Mouse (Mus musculus): ENCODE measurements around the gene Erg28. TPM values are rescaled to one million over a fixed set of nuclear protein-coding genes. Genes with fewer than 3 reads are reported as not detected.

The Erg28 gene
- polyA plus RNA-seq (2012; rRNA removed) = 81.6 and 86.1 TPM in 2 replicates

GRCm38 (mm10) chr12:85824438-85825264 is at the start of gene Erg28, which contains the start of gene Ttll5:
Gene Erg28, minus strand, starts transcription at chr12:85824550.
Gene Ttll5, plus strand, starts transcription at chr12:85824659.
- WGBS = under 1% methylated on average over 67 of the region's 67 CpGs
- DNase-seq (ENCODE audit: low read depth, low spot score) = peak; percentile 90

DNA sequence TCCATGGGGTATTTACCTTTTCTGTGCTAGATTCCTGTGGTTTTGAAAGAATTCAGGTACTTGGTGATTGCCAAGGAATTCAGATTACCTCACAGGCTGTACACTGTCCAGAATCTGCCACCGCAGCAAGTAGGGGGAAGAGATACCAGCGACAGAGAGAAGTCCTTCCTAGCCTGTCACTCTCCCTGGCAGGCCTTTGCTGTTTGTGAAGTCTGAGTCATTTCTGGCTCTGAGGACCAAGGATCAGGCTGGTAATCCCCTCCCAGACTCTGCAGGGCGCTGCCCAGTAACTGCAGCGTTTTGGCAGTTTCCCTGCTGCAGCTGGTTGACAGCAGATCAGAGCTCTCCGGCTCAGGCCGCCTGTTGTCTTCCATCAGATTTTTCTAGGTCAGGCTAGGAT is 45.1 kb upstream of the Erg28 start:
- WGBS = 62% methylated on average over 6 of the region's 6 CpGs
- no peak for DNase-seq (ENCODE audit: low read depth, low spot score)

DNA sequence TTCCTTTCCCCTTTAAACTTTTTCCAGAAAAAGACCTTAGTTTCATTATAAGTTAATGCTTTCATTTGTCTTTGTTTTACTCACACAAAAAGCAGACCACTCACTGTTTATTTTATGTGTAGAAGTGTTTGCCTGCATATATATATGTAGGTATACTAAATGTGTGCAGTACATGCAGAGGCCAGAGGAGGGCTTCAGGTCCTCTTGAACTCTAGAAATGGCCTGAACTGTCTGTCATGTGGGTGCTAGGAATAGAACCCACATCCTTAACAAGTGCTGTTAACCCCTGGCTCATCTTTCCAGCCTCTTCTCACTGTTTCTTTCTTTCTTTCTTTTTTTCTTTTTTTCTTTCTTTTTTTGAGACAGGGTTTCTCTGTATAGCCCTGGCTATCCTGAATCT is 42.8 kb upstream of the Erg28 start:
- no peak for DNase-seq (ENCODE audit: low read depth, low spot score)

GRCm38 (mm10) chr12:85866624-85867023 is 42.3 kb upstream of the Erg28 start:
- WGBS = 27% methylated on average over 4 of the region's 4 CpGs

DNA sequence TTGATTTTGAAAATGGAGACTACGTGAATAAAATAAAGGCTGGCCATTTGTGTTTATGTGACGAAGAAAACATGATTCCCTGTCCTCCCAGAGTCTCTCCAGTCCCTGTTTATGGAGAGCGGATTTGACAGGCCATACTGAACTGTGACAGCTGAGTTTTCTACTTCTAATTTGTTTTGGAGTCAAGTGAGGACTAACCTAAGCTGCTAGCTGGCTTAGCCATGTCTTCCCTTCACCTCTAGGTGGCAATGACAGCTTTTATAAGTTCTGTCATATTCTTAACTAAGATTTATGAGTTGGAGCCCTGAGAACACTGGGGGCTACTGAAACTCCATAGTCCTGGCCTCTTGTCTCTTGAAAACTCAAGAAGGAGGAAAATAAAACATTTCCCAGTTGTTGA is 41.2 kb upstream of the Erg28 start:
- WGBS = 79% methylated on average over 3 of the region's 3 CpGs
- no peak for DNase-seq (ENCODE audit: low read depth, low spot score)

More at GRCm38 (mm10) chr12:85866624-85867023, 42.3 kb upstream of the Erg28 start:
- no peak for DNase-seq (ENCODE audit: low read depth, low spot score)

- no peak for DNase-seq (ENCODE audit: low read depth, low spot score)
- 36% methylated on average over 2 of the region's 2 CpGs for WGBS
These were observed 38.2 kb upstream of the Erg28 start for GRCm38 (mm10) chr12:85862514-85862913.

DNA sequence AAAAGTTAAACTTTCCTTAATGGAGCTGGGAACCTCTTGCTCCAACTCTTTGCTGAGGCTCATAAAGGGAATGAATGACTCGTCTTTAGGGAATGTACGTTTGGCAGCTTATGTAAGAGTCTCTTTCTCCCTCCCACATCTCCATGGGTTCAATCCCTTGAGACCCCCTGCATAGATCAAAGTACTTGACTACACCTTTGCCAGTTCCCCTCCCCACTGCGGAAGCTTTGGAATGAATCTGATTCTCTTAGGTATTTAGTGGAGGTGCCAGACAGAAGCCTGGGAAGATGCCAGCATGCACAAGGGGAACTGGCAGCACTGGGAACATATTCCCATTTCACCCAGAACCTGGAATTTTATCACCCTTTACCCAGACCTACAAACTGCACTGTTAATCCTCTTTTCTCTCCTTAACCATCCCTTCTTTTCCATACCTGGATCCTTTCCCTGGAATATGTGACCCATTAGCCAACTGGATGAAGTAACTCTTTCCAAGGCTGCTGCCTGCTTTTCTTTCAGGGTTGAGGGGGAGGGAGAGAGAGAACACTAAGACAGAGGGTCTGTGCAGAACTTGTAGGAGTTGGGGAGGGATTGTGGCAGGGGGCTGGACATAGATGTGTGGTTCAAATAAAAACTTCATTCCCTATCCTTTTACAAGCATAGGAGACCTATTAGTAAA is 35.3 kb upstream of the Erg28 start:
- 44% methylated on average over 3 of the region's 3 CpGs for WGBS
- DNase-seq (ENCODE audit: low read depth, low spot score) = no peak

DNA sequence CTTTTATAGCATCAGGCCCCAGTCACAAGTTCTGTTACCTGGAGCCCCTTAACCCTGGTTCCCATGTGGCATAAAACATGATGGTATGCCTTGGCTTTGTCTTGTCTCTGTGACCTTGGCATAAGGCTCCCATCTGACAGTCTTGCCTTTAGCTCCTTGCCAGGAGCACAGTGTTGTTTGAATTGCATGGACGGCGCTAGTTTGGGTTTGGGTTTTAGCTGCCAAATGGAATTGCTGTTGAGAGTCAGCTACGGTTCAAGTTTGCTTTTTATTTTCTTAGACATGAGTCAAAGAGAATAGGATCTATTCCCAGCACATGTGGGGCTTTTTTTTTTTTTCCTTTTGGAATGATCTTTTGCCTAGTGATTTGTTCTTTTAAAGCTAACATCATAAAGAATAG is 34.8 kb upstream of the Erg28 start:
- WGBS = 47% methylated on average over 3 of the region's 3 CpGs

GRCm38 (mm10) chr12:85857300-85857699 is 33.0 kb upstream of the Erg28 start:
- DNase-seq (ENCODE audit: low read depth, low spot score) = no peak
- WGBS = 81% methylated on average over 7 of the region's 7 CpGs

More for the DNA sequence above, 34.8 kb upstream of the Erg28 start:
- DNase-seq (ENCODE audit: low read depth, low spot score) = no peak

DNA sequence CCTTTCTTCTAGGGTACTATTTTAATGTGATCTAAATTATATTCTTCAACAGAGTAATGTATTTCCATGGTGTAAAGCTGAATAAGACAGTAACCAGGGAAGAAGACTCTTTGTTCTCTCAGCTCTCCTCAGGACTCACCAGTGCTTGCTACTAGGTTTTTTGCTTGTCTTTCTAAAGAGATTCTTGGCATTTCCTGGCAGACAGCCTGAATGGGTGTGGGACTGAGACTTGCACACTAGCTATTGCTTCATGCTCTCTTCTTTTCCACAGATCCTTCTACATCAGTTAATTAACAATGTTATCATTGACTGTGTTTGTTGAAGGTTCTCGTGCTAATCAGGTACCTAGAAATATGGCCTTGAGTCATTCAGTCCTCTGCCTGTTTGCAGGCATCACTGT is 29.9 kb upstream of the Erg28 start:
- DNase-seq (ENCODE audit: low read depth, low spot score) = no peak
- WGBS = 68% methylated on average over 1 of the region's 1 CpGs

DNA sequence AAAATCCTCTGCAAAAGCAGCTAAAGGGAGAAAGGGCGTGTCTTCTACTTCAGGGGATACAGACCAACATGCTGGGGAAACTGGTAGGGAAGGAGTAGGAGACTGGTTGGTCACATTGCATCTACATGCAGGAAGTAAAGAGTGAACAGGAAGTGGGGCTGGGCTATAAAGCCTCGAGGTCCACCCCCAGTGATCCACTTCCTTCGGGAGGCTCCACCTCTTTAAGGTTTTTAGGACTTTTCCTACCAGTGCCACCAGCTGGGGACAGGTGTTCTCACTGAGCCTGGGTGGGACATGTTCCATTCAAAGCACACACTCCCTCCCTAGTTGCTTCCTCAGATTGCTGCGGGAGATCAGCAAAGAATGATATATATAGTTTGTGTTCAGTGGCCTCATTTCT is 29.5 kb upstream of the Erg28 start:
- 76% methylated on average over 4 of the region's 4 CpGs for WGBS
- no peak for DNase-seq (ENCODE audit: low read depth, low spot score)

- 86% methylated on average over 8 of the region's 8 CpGs for WGBS
- DNase-seq (ENCODE audit: low read depth, low spot score) = no peak
These were observed 26.3 kb upstream of the Erg28 start for GRCm38 (mm10) chr12:85850661-85851060.

DNA sequence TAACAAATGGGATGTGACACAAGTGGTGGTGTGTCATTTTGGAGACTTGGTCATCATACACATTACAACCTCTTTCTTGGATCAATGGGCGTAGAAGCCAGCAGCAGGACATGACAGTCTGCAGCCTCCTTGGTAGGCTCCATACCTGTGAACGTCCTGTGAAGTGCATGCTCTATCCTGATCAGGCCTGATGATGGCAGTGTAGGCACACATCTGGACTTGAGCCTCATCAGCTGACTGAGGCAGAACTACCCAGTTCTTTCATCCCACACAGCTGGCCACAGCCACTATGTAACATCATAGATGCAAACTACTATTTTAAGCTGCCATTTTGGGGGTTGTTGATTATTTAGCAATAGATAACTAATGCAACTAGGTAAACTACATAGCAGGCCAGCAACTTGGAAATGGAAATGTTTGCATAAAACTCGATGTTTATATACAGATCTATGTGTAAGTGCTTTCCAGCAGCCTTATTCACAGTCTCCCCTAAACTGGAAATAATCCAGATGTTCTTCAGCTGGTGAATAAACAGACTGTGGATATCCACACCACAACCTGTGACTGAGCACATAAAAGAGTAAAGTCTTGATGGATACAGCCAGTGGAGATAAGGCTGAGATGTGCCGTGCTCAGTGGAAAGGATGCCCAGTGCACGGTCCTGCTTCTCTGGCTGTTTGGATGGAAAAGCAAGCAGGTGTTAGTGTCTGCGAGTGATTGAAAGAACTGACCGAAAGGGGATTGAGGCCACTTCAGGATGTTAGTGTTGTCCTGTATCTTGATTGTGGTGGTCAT is 24.0 kb upstream of the Erg28 start:
- WGBS = 75% methylated on average over 7 of the region's 7 CpGs
- no peak for DNase-seq (ENCODE audit: low read depth, low spot score)

GRCm38 (mm10) chr12:85839371-85840000 is 15.1 kb upstream of the Erg28 start:
- no peak for DNase-seq (ENCODE audit: low read depth, low spot score)
- WGBS = 90% methylated on average over 12 of the region's 12 CpGs

DNA sequence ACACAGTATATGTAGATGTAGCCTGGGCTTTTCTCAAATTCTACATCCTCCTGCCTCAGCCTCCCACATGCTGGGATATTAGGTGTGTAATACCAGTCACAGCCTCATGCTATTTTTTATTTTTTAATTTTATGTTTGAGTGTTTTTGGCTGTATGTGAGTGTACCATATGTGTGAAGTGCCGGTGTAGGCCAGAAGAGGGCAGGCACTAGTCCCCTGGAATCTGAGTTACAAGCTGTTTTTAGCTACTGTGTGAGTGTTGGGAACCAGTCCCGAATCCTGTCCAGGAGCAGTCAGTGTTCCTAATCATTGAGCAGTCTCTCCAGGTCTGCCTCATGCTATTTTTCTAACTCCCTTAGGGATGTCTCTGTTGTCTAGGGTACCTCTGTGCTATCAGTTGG is 13.4 kb upstream of the Erg28 start:
- DNase-seq (ENCODE audit: low read depth, low spot score) = no peak
- 91% methylated on average over 2 of the region's 2 CpGs for WGBS

DNA sequence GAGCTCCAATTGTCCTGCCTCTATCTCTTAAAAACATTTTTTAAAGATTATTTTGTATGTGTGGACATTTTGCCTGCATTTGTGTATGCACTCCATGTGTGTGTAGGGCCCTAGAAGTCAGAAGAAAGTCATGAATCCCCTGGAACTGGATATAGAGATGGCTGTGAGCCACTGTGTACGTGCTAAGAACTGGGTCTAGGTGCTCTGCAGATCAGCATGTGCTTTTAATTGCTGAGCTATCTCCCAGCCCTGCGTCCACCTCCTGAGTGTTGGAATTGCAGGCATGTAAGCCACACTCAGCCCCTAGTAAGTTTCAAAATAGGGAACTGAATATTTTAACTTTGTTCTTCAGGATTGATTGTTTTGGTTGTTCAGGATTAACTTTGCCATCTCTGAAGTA is 10.2 kb upstream of the Erg28 start:
- DNase-seq (ENCODE audit: low read depth, low spot score) = no peak

GRCm38 (mm10) chr12:85830691-85831090 is 6.3 kb upstream of the Erg28 start:
- DNase-seq (ENCODE audit: low read depth, low spot score) = no peak
- 51% methylated on average over 3 of the region's 3 CpGs for WGBS

More for the DNA sequence above, 10.2 kb upstream of the Erg28 start:
- 93% methylated on average over 2 of the region's 2 CpGs for WGBS

DNA sequence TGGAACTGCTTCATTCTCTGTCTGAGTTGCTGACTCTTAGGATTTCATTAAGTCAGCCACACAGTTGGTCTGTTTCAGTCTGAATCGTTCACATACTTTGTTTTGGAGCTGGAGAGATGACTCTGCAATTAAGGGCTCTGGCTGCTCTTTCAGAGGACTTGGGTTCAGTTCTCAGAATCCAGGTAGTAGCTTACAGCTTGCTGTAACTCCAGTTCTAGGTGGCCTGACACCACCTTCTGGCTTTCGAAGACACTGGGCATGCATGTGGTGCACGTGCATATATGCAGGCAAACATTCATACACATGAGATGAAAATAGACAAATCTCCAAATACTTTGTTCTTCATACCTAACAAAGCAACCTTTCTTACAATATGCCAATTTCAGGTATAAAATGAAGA is 5.5 kb upstream of the Erg28 start:
- WGBS = 86% methylated on average over 3 of the region's 3 CpGs
- DNase-seq (ENCODE audit: low read depth, low spot score) = no peak

- DNase-seq (ENCODE audit: low read depth, low spot score) = no peak
- 97% methylated on average over 3 of the region's 3 CpGs for WGBS
These were observed 4.5 kb upstream of the Erg28 start for GRCm38 (mm10) chr12:85828856-85829255.

GRCm38 (mm10) chr12:85825822-85826221 is 1.5 kb upstream of the Erg28 start:
- 32% methylated on average over 2 of the region's 2 CpGs for WGBS
- DNase-seq (ENCODE audit: low read depth, low spot score) = no peak
